Mouse (Mus musculus) cortical plate, adult 2 months (tissue): Measurements from ENCODE around the gene Scn5a.

Source experiments
- CTCF ChIP-seq: fragments of 200-500 bp; IDR thresholded peaks from 2 replicates; pipeline ENCODE4 v1.5.1; 2011; ENCODE audit warnings: mild to moderate bottlenecking, control low read depth, low read length; ENCODE audit not compliant: insufficient read depth; ENCODE audit errors: extremely low read depth
- POLR2A ChIP-seq: fragments of 200-500 bp; IDR thresholded peaks from 2 replicates; pipeline ENCODE4 v1.6.1; 2011; ENCODE audit warnings: mild to moderate bottlenecking, low read length, control low read depth; ENCODE audit not compliant: insufficient read depth; ENCODE audit errors: extremely low read depth

- TF ChIP-seq POLR2A (no peak), CTCF (no peak)
Measured at GRCm38 (mm10) chr9:119512993-119513392, 65.8 kb downstream of the Scn5a start.
